Mouse (Mus musculus) gastrocnemius, postnatal 14 days (tissue): ENCODE data around the gene Ly9. TPM values are rescaled to one million over a fixed set of nuclear protein-coding genes. Genes with fewer than 3 reads are reported as not detected.

Source experiments
- microRNA-seq, 2 experiments: library from miRNA; unstranded; fragments of <30 nt; microRNA quantifications; one replicate each; pipeline ENCODE4 v1.2.0; 2021
- total RNA-seq, 2 experiments: library from RNA; stranded (reverse); gene quantifications; 2 replicates each; pipeline ENCODE4 v1.2.3; 2021

Gene Ly9
- total RNA-seq, 2 experiments from 2014 or later: 0.11 to 0.21 TPM

Small RNAs within 50 kb of the gene (microRNA-seq; reads per million reads assigned to microRNA genes)
- 0 reads per million in 2 experiments for gene Mir7683

Other genes starting within 250 kb of the Ly9 start
- gene Klhdc9, start 246.6 kb downstream of the Ly9 start, total RNA-seq: under 1 TPM; 0.20 to 0.27 TPM
- gene Nectin4, start 237.3 kb downstream of the Ly9 start, total RNA-seq: not detected
- gene Arhgap30, start 218.5 kb downstream of the Ly9 start, total RNA-seq: 1 to 10 TPM in 1 of 2 experiments, under 1 TPM in 1; 0.97 to 1.2 TPM
- 10 to 100 TPM; 25.8 to 27.0 TPM for gene Usf1, start 196.1 kb downstream of the Ly9 start, total RNA-seq
- gene Tstd1, start 188.5 kb downstream of the Ly9 start, total RNA-seq: under 1 TPM; 0.78 to 0.98 TPM
- 10 to 100 TPM; 10.8 to 12.6 TPM for gene F11r, start 169.9 kb downstream of the Ly9 start, total RNA-seq
- gene Alyref2, start 103.9 kb downstream of the Ly9 start, total RNA-seq: 1 to 10 TPM; 2.1 to 2.5 TPM
- gene Itln1, start 72.1 kb downstream of the Ly9 start, total RNA-seq: not detected
- not detected for gene Cd244a, start 48.2 kb downstream of the Ly9 start, total RNA-seq
- not detected for gene Slamf7, start 45.6 kb upstream of the Ly9 start, total RNA-seq
- 1 to 10 TPM in 1 of 2 experiments, under 1 TPM in 1; 0.75 to 1.1 TPM for gene Cd48, start 74.6 kb upstream of the Ly9 start, total RNA-seq
- not detected for gene Slamf1, start 159.7 kb upstream of the Ly9 start, total RNA-seq
- gene Cd84, start 232.3 kb upstream of the Ly9 start, total RNA-seq: 1 to 10 TPM; 1.1 to 1.4 TPM